Mouse (Mus musculus) neural tube, embryonic 12.5 days (tissue): Measurements from ENCODE around the gene Micall2. TPM values are rescaled to one million over a fixed set of nuclear protein-coding genes. Genes with fewer than 3 reads are reported as not detected.
"Not testable (repeated sequence)": the region's sequence is repeated elsewhere in the genome, so short reads cannot be mapped to it uniquely, and the experiment has no call there.

Experiments used
- ATAC-seq: fragments of 200-750 bp; cut with Nextera tagmentation; 2 replicates; pipeline ENCODE4 v1.8.0; 2017; ENCODE audit warnings: low read depth, mild to moderate bottlenecking, moderate TSS enrichment, moderate library complexity; ENCODE audit not compliant: low FRiP score
- H3K27ac ChIP-seq: fragments of 300-500 bp; sonication (generic); 2 replicates; pipeline ENCODE4 v1.5.1; 2016
- H3K27me3 ChIP-seq: fragments of 300-500 bp; sonication (generic); replicated peaks from 2 replicates; pipeline ENCODE4 v1.6.1; 2016; ENCODE audit warnings: mild to moderate bottlenecking
- H3K36me3 ChIP-seq: fragments of 300-500 bp; sonication (generic); 2 replicates; pipeline ENCODE4 v1.6.1; 2016; ENCODE audit warnings: mild to moderate bottlenecking
- H3K4me1 ChIP-seq: fragments of 300-500 bp; sonication (generic); 2 replicates; pipeline ENCODE4 v1.6.1; 2016
- H3K4me2 ChIP-seq: fragments of 300-500 bp; sonication (generic); replicated peaks from 2 replicates; pipeline ENCODE4 v1.6.1; 2016; ENCODE audit warnings: mild to moderate bottlenecking
- H3K4me3 ChIP-seq: fragments of 300-500 bp; sonication (generic); 2 replicates; pipeline ENCODE4 v1.5.1; 2016
- H3K9ac ChIP-seq: fragments of 300-500 bp; sonication (generic); 2 replicates; pipeline ENCODE4 v1.6.1; 2016; ENCODE audit warnings: mild to moderate bottlenecking
- H3K9me3 ChIP-seq: fragments of 300-500 bp; sonication (generic); 2 replicates; pipeline ENCODE4 v1.6.1; 2016; ENCODE audit warnings: mild to moderate bottlenecking
- whole genome bisulfite sequencing: fragments of 180-500 bp; shearing (Covaris S2); methylation state at CpG from one replicate; pipeline ENCODE4 v1.1.7; 2016; 5-methylcytosine and 5-hydroxymethylcytosine counted together
- polyA plus RNA-seq: library from polyadenylated mRNA; unstranded; fragments of >200 nt; fragmentation: Nextera tagmentation; extraction: Ambion mirVana; gene quantifications from 2 replicates; pipeline ENCODE4 v1.2.1, GENCODE M21; 2016

Micall2 gene
- polyA plus RNA-seq, 1 experiment from 2014 or later: 7.8 TPM

- Histone ChIP-seq H3K4me2 (no peak overlapping the region), H3K9me3 (no peaks in the 10 kb centered on the region), H3K36me3 (peaks cover 6% of the 10 kb centered on the region; the same call in 1 of the 2 replicates), H3K27me3 (no peaks in the 10 kb centered on the region; the same call in 1 of the 2 replicates), H3K4me3 (no peak overlapping the region), H3K9ac (no peak overlapping the region), H3K4me1 (no peaks in the 10 kb centered on the region), H3K27ac (no peak overlapping the region)
- 7% methylated on average over 3 of the region's 3 CpGs for WGBS
- no peak for ATAC-seq
These were observed 9.6 kb upstream of the Micall2 start for GRCm38 (mm10) chr5:139745771-139746170.

- not testable (repeated sequence) for H3K4me2 ChIP-seq, H3K4me1 ChIP-seq, H3K9ac ChIP-seq, H3K36me3 ChIP-seq, ATAC-seq, H3K9me3 ChIP-seq, H3K4me3 ChIP-seq, H3K27ac ChIP-seq, H3K27me3 ChIP-seq
- 65% methylated on average over 3 of the region's 3 CpGs for WGBS
These were observed 6.5 kb upstream of the Micall2 start for GRCm38 (mm10) chr5:139742640-139743039.

- WGBS: 81% methylated on average over 7 of the region's 7 CpGs
- H3K27ac ChIP-seq: no peak overlapping the region
These were observed 2.6 kb upstream of the Micall2 start for GRCm38 (mm10) chr5:139738592-139739315.

GRCm38 (mm10) chr5:139737841-139738591, 1.9 kb upstream of the Micall2 start:
- Histone ChIP-seq H3K27me3 (peaks cover 9% of the 10 kb centered on the region; the same call in 1 of the 2 replicates), H3K4me1 (peaks cover 20% of the 10 kb centered on the region), H3K4me2 (no peak overlapping the region), H3K9ac (no peak overlapping the region), H3K4me3 (no peak overlapping the region), H3K9me3 (no peaks in the 10 kb centered on the region), H3K36me3 (no peaks in the 10 kb centered on the region), H3K27ac (no peak overlapping the region)
- WGBS: 81% methylated on average over 14 of the region's 14 CpGs
- ATAC-seq: no peak

More at GRCm38 (mm10) chr5:139738592-139739315, 2.6 kb upstream of the Micall2 start:
- Histone ChIP-seq H3K27me3 (peaks cover 9% of the 10 kb centered on the region; the same call in 1 of the 2 replicates), H3K36me3 (no peaks in the 10 kb centered on the region), H3K4me3 (no peak overlapping the region), H3K4me1 (peaks cover 20% of the 10 kb centered on the region), H3K9me3 (no peaks in the 10 kb centered on the region), H3K4me2 (no peak overlapping the region), H3K9ac (no peak overlapping the region)
- ATAC-seq: no peak

- ATAC-seq: peak; percentile 62
- Histone ChIP-seq H3K27me3 (peaks cover 9% of the 10 kb centered on the region; the same call in 1 of the 2 replicates), H3K4me3 (peak overlapping the region; percentile 46; the same call in 1 of the 2 replicates), H3K36me3 (no peaks in the 10 kb centered on the region), H3K4me2 (peak overlapping the region; percentile 89), H3K4me1 (peaks cover 27% of the 10 kb centered on the region), H3K9me3 (no peaks in the 10 kb centered on the region), H3K27ac (no peak overlapping the region), H3K9ac (no peak overlapping the region)
- 13% methylated on average over 10 of the region's 10 CpGs for WGBS
These were observed 386 bp upstream of the Micall2 start for GRCm38 (mm10) chr5:139736504-139736940.

GRCm38 (mm10) chr5:139734746-139735145, 1.4 kb downstream of the Micall2 start:
- no peaks in the 10 kb centered on the region for H3K9me3 ChIP-seq
- H3K36me3 ChIP-seq: no peaks in the 10 kb centered on the region
- H3K4me3 ChIP-seq: no peak overlapping the region
- peaks cover 9% of the 10 kb centered on the region; the same call in 1 of the 2 replicates for H3K27me3 ChIP-seq
- H3K27ac ChIP-seq: no peak overlapping the region
- WGBS: 81% methylated on average over 7 of the region's 7 CpGs
- peaks cover 44% of the 10 kb centered on the region for H3K4me1 ChIP-seq
- H3K9ac ChIP-seq: no peak overlapping the region
- no peak for ATAC-seq
- H3K4me2 ChIP-seq: peak overlapping the region; percentile 89

GRCm38 (mm10) chr5:139734016-139734415, 2.1 kb downstream of the Micall2 start:
- Histone ChIP-seq H3K9ac (no peak overlapping the region), H3K4me1 (peaks cover 45% of the 10 kb centered on the region), H3K36me3 (no peaks in the 10 kb centered on the region), H3K27me3 (peaks cover 9% of the 10 kb centered on the region; the same call in 1 of the 2 replicates), H3K27ac (no peak overlapping the region), H3K9me3 (no peaks in the 10 kb centered on the region), H3K4me2 (no peak overlapping the region), H3K4me3 (no peak overlapping the region)
- no peak for ATAC-seq
- WGBS: 73% methylated on average over 3 of the region's 3 CpGs

- Histone ChIP-seq H3K27me3 (peaks cover 9% of the 10 kb centered on the region; the same call in 1 of the 2 replicates), H3K9me3 (no peaks in the 10 kb centered on the region), H3K27ac (no peak overlapping the region), H3K4me1 (peaks cover 45% of the 10 kb centered on the region), H3K36me3 (no peaks in the 10 kb centered on the region), H3K9ac (no peak overlapping the region), H3K4me2 (0 out of 2 replicates have a peak overlapping the region, but pooled peaks have one; percentile 2), H3K4me3 (no peak overlapping the region)
- 84% methylated on average over 11 of the region's 11 CpGs for WGBS
- ATAC-seq: no peak
These were observed 3.5 kb downstream of the Micall2 start for GRCm38 (mm10) chr5:139732634-139733107.

- Histone ChIP-seq H3K4me1 (peaks cover 39% of the 10 kb centered on the region), H3K27me3 (peaks cover 9% of the 10 kb centered on the region; the same call in 1 of the 2 replicates), H3K9me3 (no peaks in the 10 kb centered on the region), H3K9ac (0 out of 2 replicates have a peak overlapping the region, but pooled peaks have one; percentile 35), H3K4me3 (no peak overlapping the region), H3K4me2 (peak overlapping the region; percentile 24; the same call in 1 of the 2 replicates), H3K36me3 (no peaks in the 10 kb centered on the region), H3K27ac (no peak overlapping the region; the same call in 1 of the 2 replicates)
- ATAC-seq: no peak
- WGBS: 55% methylated on average over 8 of the region's 8 CpGs
These were observed 5.2 kb downstream of the Micall2 start for GRCm38 (mm10) chr5:139730712-139731486.

GRCm38 (mm10) chr5:139727261-139727660, 8.9 kb downstream of the Micall2 start:
- H3K9ac ChIP-seq: no peak overlapping the region
- no peaks in the 10 kb centered on the region for H3K9me3 ChIP-seq
- no peak overlapping the region for H3K4me2 ChIP-seq
- H3K4me3 ChIP-seq: no peak overlapping the region
- no peak for ATAC-seq
- no peaks in the 10 kb centered on the region for H3K27me3 ChIP-seq
- no peaks in the 10 kb centered on the region for H3K36me3 ChIP-seq
- H3K4me1 ChIP-seq: peaks cover 29% of the 10 kb centered on the region
- no peak overlapping the region for H3K27ac ChIP-seq
- 87% methylated on average over 11 of the region's 11 CpGs for WGBS

- Histone ChIP-seq H3K4me3 (no peak overlapping the region), H3K9me3 (no peaks in the 10 kb centered on the region), H3K27me3 (no peaks in the 10 kb centered on the region), H3K27ac (no peak overlapping the region), H3K9ac (no peak overlapping the region), H3K4me2 (no peak overlapping the region), H3K4me1 (peaks cover 25% of the 10 kb centered on the region), H3K36me3 (no peaks in the 10 kb centered on the region)
- no peak for ATAC-seq
- WGBS: 90% methylated on average over 3 of the region's 3 CpGs
These were observed 9.9 kb downstream of the Micall2 start for GRCm38 (mm10) chr5:139726186-139726585.
